Comparison of ENCODE assay signal across 8 mouse cellular contexts in the genomic region with DNA sequence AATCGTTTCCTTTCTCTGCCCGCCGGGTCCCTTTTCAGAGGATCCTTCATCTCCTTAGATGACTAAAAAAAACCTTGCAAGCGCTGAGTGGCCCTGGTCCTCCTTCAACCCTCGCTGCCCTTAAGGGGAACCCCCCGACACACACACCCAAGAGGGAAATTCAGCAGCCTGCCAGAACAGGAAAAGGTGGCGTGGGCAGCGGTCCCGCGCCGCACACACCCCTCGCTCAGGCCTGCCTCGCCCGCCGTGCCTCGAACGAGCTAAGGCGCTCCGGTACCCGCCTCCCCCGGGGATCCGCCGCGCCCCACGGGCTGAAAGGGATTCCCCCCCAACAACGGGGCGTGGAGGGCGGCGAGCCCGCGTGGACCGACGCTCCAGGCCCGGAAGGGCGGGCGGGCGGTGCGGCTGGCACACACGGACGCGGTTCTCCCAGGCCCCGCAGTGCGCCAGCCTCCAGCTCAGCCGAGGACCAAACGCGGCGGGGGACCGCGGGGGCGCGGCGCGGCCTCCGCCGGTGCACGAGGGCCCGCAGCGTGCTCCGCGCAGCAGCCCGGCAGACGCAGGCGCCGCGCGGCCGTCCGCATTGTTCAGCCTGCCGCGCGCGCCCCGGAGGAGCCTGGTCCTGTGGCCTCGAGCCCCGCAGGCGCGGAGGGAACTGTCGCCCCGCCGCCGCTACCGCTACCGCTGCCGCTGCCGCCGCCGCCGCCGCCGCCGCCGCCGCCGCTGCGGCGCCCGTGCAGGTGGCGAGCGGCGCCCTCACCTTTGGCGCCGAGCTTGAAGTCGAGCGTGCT. TPM values are rescaled to one million over a fixed set of nuclear protein-coding genes. Genes with fewer than 3 reads are reported as not detected.
DNase-seq lines count a peak whose midpoint lies in the region; ATAC-seq and TF ChIP-seq lines count a peak whose summit lies in the region.

No protein-coding gene starts in this region.

- H3K27me3 ChIP-seq in limb, embryonic 14.5 days (ENCODE audit: control insufficient read depth, insufficient read depth, low read length), result no peaks in the 10 kb centered on the region
- no peaks in the 10 kb centered on the region for H3K27me3 ChIP-seq in midbrain, embryonic 15.5 days (replicated peaks)

- intact Hi-C loops in heart, postnatal 25 days (cut with DNase I), result no loop called here

- no peaks in the 10 kb centered on the region for H3K36me3 ChIP-seq in limb, embryonic 14.5 days (ENCODE audit: control insufficient read depth, insufficient read depth, low read length)
- H3K36me3 ChIP-seq in midbrain, embryonic 15.5 days (replicated peaks), result no peaks in the 10 kb centered on the region

- no peaks in the 10 kb centered on the region for H3K9me3 ChIP-seq in limb, embryonic 14.5 days (ENCODE audit: control insufficient read depth, low read length)
- no peaks in the 10 kb centered on the region for H3K9me3 ChIP-seq in midbrain, embryonic 15.5 days

- ATAC-seq in limb, embryonic 14.5 days (ENCODE audit: low FRiP score, low read depth), result peak; percentile 48
- peak; percentile 78 for ATAC-seq in midbrain, embryonic 15.5 days (replicated peaks)

- peak; percentile 94 for DNase-seq in heart, adult 11 months
- DNase-seq in heart, postnatal 25 days (ENCODE audit: low spot score), result no peak
- peak; percentile 40 to 69 for DNase-seq in cerebellum, adult 18-20 months
- peak; percentile 4 to 29 for DNase-seq in frontal cortex, postnatal 10 days (ENCODE audit: low spot score in 2 of 2)
- DNase-seq in induced T-regulatory cell, adult 2 months (ENCODE audit: low read depth), result peak; percentile 75
- no peak for DNase-seq in limb, embryonic 14.5 days (ENCODE audit: low spot score)
- peak; percentile 56 to 63 for DNase-seq in spleen, postnatal 36 days (ENCODE audit: low spot score in 2 of 2)

- peak overlapping the region; percentile 73 for H3K27ac ChIP-seq in limb, embryonic 14.5 days (replicated peaks; ENCODE audit: low read depth, low read length)
- peak overlapping the region; percentile 94 for H3K27ac ChIP-seq in midbrain, embryonic 15.5 days

- H3K9ac ChIP-seq in limb, embryonic 14.5 days (ENCODE audit: low read depth, low read length, severe bottlenecking), result peak overlapping the region; percentile 72
- peak overlapping the region; percentile 73 for H3K9ac ChIP-seq in midbrain, embryonic 15.5 days

- 24% methylated on average over 23 of the region's 104 CpGs for WGBS in limb, embryonic 14.5 days
- 26% methylated on average over 99 of the region's 104 CpGs for WGBS in midbrain, embryonic 15.5 days

- peak overlapping the region; percentile 49 for H3K4me2 ChIP-seq in limb, embryonic 14.5 days (replicated peaks; ENCODE audit: low read depth, low read length, severe bottlenecking)
- peak overlapping the region; percentile 50 for H3K4me2 ChIP-seq in midbrain, embryonic 15.5 days

- no peak for TF ChIP-seq POLR2A in limb, embryonic 14.5 days (IDR thresholded peaks at IDR 0.05; ENCODE audit: borderline replicate concordance, extremely low read depth, insufficient read depth, insufficient read length)

- no peaks in the 10 kb centered on the region for H3K4me1 ChIP-seq in limb, embryonic 14.5 days (ENCODE audit: control insufficient read depth, insufficient read depth, low read length)
- H3K4me1 ChIP-seq in midbrain, embryonic 15.5 days, result peaks cover 8% of the 10 kb centered on the region; the same call in 1 of the 2 replicates

- peak overlapping the region; percentile 57 for H3K4me3 ChIP-seq in limb, embryonic 14.5 days (replicated peaks; ENCODE audit: low read length)
- H3K4me3 ChIP-seq in midbrain, embryonic 15.5 days, result peak overlapping the region; percentile 65

RNA-seq across cellular contexts. Expression of gene Sms, which starts 0.7 kb away (rescaled TPM):
- 10 to 100 TPM; 27.8 to 39.6 TPM for total RNA-seq in heart, postnatal 25 days (2021)
- polyA plus RNA-seq in limb, embryonic 14.5 days (2012; rRNA removed), result 61.0 and 64.6 TPM in 2 replicates
- polyA plus RNA-seq in limb, embryonic 14.5 days (2014; fragmentation: Nextera tagmentation; extraction: Ambion mirVana), result 54.8 and 57.0 TPM in 2 replicates
- polyA plus RNA-seq in midbrain, embryonic 15.5 days (2015; fragmentation: Nextera tagmentation; extraction: Ambion mirVana), result 126 and 133 TPM in 2 replicates

Comparison
In these comparisons a context has a peak if more than half of its experiments do, and no peak if none do; other contexts are left out.
1. DNase-seq: peak in heart, adult 11 months (single experiment), cerebellum, adult 18-20 months (2 of 2), frontal cortex, postnatal 10 days (2 of 2), induced T-regulatory cell, adult 2 months (single experiment) and spleen, postnatal 36 days (2 of 2); none in heart, postnatal 25 days (single experiment) and limb, embryonic 14.5 days (single experiment).